23 mouse cellular contexts compared by ENCODE assay signal in genomic region chr8:72017339-72017738, GRCm38 (mm10). TPM values are rescaled to one million over a fixed set of nuclear protein-coding genes. Genes with fewer than 3 reads are reported as not detected.
DNase-seq lines count a peak whose midpoint lies in the region; ATAC-seq and TF ChIP-seq lines count a peak whose summit lies in the region.
"Not testable (repeated sequence)": the region's sequence is repeated elsewhere in the genome, so short reads cannot be mapped to it uniquely, and the experiment has no call there.
"Had no signal": no experiment of that assay in that cellular context is flagged by ENCODE, and none has a peak within 500 bp of the region (broad histone marks: within the 10 kb centered on the region; RNA-seq: fewer than 3 reads in every experiment).

No protein-coding gene starts in this region.

- not testable (repeated sequence) for H3K9me3 ChIP-seq in MEL (replicated peaks; ENCODE audit: insufficient read depth, low read length)

- not testable (repeated sequence) for H3K79me2 ChIP-seq in MEL (ENCODE audit: control insufficient read depth, insufficient read depth, low read length, poor library complexity)

- ATAC-seq in granulocyte monocyte progenitor cell, adult 5-6 weeks (replicated peaks; ENCODE audit: poor library complexity, severe bottlenecking) = peak; percentile 93
- ATAC-seq in megakaryocyte-erythroid progenitor cell, adult 5-6 weeks (replicated peaks; ENCODE audit: low FRiP score, low TSS enrichment, poor library complexity, severe bottlenecking) = peak; percentile 78

- H3K4me3 ChIP-seq in MEL (ENCODE audit: control insufficient read depth in 1 of 2, insufficient read depth in 1 of 2, low read depth in 2 of 2, low read length in 2 of 2); spleen, adult 2 months (ENCODE audit: extremely low read depth, insufficient read depth, insufficient read length): not testable (repeated sequence)

- not testable (repeated sequence) for H3K27me3 ChIP-seq in MEL (ENCODE audit: control insufficient read depth in 1 of 2, insufficient read depth in 2 of 2, low read length in 2 of 2); spleen, adult 2 months (ENCODE audit: control insufficient read depth, insufficient read depth, low read length)

- not testable (repeated sequence) for H3K9ac ChIP-seq in MEL (ENCODE audit: control insufficient read depth, low read depth, low read length, poor library complexity, severe bottlenecking)

- TF ChIP-seq CTCF in MEL (IDR thresholded peaks at IDR 0.05 in 2 of 3, conservative IDR thresholded peaks at IDR 0.05 in 1 of 3; ENCODE audit: control insufficient read depth in 1 of 3, insufficient read depth in 1 of 3, low read depth in 2 of 3, low read length in 3 of 3, poor library complexity in 1 of 3, severe bottlenecking in 1 of 3); spleen, adult 2 months (IDR thresholded peaks at IDR 0.05; ENCODE audit: extremely low read depth, insufficient read depth, insufficient read length, insufficient replicate concordance): not testable (repeated sequence)

- not testable (repeated sequence) for TF ChIP-seq EP300 in MEL (IDR thresholded peaks at IDR 0.05; ENCODE audit: low read depth in 1 of 2, low read length in 2 of 2)

- WGBS in spleen, adult 2 months = 25% methylated on average over 2 of the region's 2 CpGs

- H3K4me1 ChIP-seq in MEL (ENCODE audit: control insufficient read depth in 1 of 2, insufficient read depth in 2 of 2, low read length in 2 of 2) = not testable (repeated sequence)
- peaks cover 27% of the 10 kb centered on the region; the same call in 1 of the 2 replicates for H3K4me1 ChIP-seq in spleen, adult 2 months (ENCODE audit: control insufficient read depth, insufficient read depth, insufficient read length)

- TF ChIP-seq RAD21 in MEL (IDR thresholded peaks at IDR 0.05; ENCODE audit: low read depth, low read length) = not testable (repeated sequence)

- H3K36me3 ChIP-seq in MEL (ENCODE audit: control insufficient read depth in 1 of 2, insufficient read depth in 2 of 2, low read length in 2 of 2); spleen, adult 2 months (ENCODE audit: control insufficient read depth, insufficient read depth, low read length): not testable (repeated sequence)

- peak; percentile 29 for DNase-seq in MEL (ENCODE audit: low read depth, low spot score)
- peak; percentile 23 for DNase-seq in lung, postnatal 36 days
- peak in 1 of 2 experiments; percentile 76 for DNase-seq in spleen, adult 2 months (ENCODE audit: low read depth in 1 of 2, low spot score in 2 of 2)
- peak; percentile 51 to 79 for DNase-seq in spleen, postnatal 4 days (ENCODE audit: low spot score in 2 of 2)

- TF ChIP-seq POLR2A in MEL (IDR thresholded peaks at IDR 0.05; ENCODE audit: control insufficient read depth in 1 of 2, insufficient read depth in 1 of 2, low read depth in 1 of 2, low read length in 2 of 2, poor library complexity in 1 of 2); spleen, adult 2 months (IDR thresholded peaks at IDR 0.05; ENCODE audit: low read depth, low read length): not testable (repeated sequence)

- H3K27ac ChIP-seq in MEL (ENCODE audit: control insufficient read depth, low read depth, low read length) = not testable (repeated sequence)
- H3K27ac ChIP-seq in spleen, adult 2 months (ENCODE audit: insufficient read depth, low read length) = peak overlapping the region; percentile 59

RNA-seq across cellular contexts. Expression of gene Cyp4f18, which starts 7.9 kb away (rescaled TPM):
- total RNA-seq in MEL (2012; rRNA removed) = 0.08 TPM in 1 of 2 replicates, not detected in the other
- polyA plus RNA-seq in MEL (2012; ENCODE audit: insufficient read depth in 1 of 2, insufficient read length in 2 of 2, low read depth in 1 of 2, low replicate concordance in 2 of 2, missing spikeins in 1 of 2) = not detected
- total RNA-seq in granulocyte monocyte progenitor cell, adult 5-6 weeks (2014; fragmentation: Nextera tagmentation) = 11.7 and 15.8 TPM in 2 replicates
- total RNA-seq in granulocyte monocyte progenitor cell, adult 5-6 weeks (2017) = 6.5 and 7.1 TPM in 2 replicates
- total RNA-seq in megakaryocyte-erythroid progenitor cell, adult 5-6 weeks (2014; fragmentation: Nextera tagmentation) = 5.0 TPM in 1 of 2 replicates, not detected in the other
- not detected in 2 replicates for total RNA-seq in megakaryocyte-erythroid progenitor cell, adult 5-6 weeks (2017)
- polyA plus RNA-seq in spleen, adult 2 months (2012; rRNA removed) = 80.8 and 95.2 TPM in 2 replicates
- polyA plus RNA-seq: C2C12 had no signal

RNA-seq across cellular contexts. Expression of gene Olfr372, which starts 23.7 kb away (rescaled TPM):
- total RNA-seq in MEL (2012; rRNA removed) = 0.04 TPM in 1 of 2 replicates, not detected in the other
- under 1 TPM in 1 of 2 experiments, not detected in 1; 0.01 TPM for polyA plus RNA-seq in MEL (2012; ENCODE audit: insufficient read depth in 1 of 2, insufficient read length in 2 of 2, low read depth in 1 of 2, low replicate concordance in 2 of 2, missing spikeins in 1 of 2)
- not detected in 2 replicates for total RNA-seq in granulocyte monocyte progenitor cell, adult 5-6 weeks (2014; fragmentation: Nextera tagmentation)
- total RNA-seq in granulocyte monocyte progenitor cell, adult 5-6 weeks (2017) = not detected in 2 replicates
- not detected in 2 replicates for total RNA-seq in megakaryocyte-erythroid progenitor cell, adult 5-6 weeks (2014; fragmentation: Nextera tagmentation)
- not detected in 2 replicates for total RNA-seq in megakaryocyte-erythroid progenitor cell, adult 5-6 weeks (2017)
- 0.16 TPM in 1 of 2 replicates, not detected in the other for polyA plus RNA-seq in spleen, adult 2 months (2012; rRNA removed)
- total RNA-seq: adrenal gland, adult 8-10 months; adrenal gland, postnatal 36 days; CH12.LX; gastrocnemius, adult 8-10 months; gastrocnemius, postnatal 36 days; heart, adult 2 months; heart, postnatal 14 days had no signal
- polyA plus RNA-seq: brain, embryonic 14.5 days; C2C12; cortical plate, adult 2 months; embryonic facial prominence, embryonic 12.5 days; forebrain, embryonic 11.5 days; forebrain, embryonic 15.5 days; heart, adult 2 months; heart, embryonic 11.5 days; heart, embryonic 15.5 days; hindbrain, embryonic 10.5 days; hindbrain, embryonic 14.5 days had no signal
